Mouse (Mus musculus): ENCODE results near the gene Hoxc9. TPM values are rescaled to one million over a fixed set of nuclear protein-coding genes. Genes with fewer than 3 reads are reported as not detected.
A peak's percentile ranks its signal among the peaks of the same experiment; 100 is the strongest.

Gene Hoxc9
- polyA plus RNA-seq, 1 experiment from 2014 or later = not detected

DNA sequence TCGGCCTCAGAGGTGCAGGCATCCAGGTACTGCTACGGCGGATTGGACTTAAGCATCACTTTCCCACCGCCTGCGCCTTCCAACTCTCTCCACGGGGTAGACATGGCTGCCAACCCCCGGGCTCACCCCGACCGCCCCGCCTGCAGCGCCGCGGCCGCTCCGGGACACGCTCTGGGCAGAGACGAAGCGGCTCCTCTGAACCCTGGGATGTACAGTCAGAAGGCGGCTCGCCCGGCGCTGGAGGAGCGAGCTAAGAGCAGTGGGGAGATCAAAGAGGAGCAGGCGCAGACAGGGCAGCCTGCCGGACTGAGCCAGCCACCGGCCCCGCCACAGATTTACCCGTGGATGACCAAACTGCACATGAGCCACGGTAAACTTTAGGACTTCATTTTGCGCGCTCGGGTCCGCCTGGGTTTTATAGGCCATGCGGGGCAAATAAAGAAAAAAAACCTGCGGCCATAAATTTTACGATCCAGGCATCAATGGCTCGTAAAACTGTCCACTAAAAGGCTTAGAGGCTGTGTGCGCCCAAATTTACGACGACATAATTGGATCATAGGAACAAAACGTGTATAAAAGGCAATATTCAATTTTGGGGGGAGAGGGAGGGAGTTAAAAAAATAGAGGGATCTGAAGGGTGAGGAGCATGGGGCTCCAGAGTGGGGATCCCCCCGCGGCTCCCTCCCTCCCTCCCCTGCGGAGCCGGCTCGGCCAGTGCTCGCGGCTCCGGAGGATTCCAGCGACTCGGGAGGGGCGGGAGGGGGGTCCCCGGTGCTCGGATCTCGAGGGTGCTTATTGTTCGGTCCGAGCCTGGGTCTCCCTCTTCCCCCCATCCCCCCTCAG lies 38.1 kb downstream of the Hoxc9 start:
- H3K27ac ChIP-seq (ENCODE audit: low read length) = no peak overlapping the region
- no peaks in the 10 kb centered on the region for H3K9me3 ChIP-seq (ENCODE audit: low read length)
- H3K4me1 ChIP-seq (ENCODE audit: insufficient read depth, low read depth, low read length) = no peaks in the 10 kb centered on the region
- DNase-seq (ENCODE audit: low spot score) (no peak), ATAC-seq (peak; percentile 16; the same call in 1 of the 2 replicates)
- H3K27me3 ChIP-seq (replicated peaks; ENCODE audit: insufficient read depth, low read length) = peaks cover 93% of the 10 kb centered on the region
- 2% methylated on average over 57 of the region's 57 CpGs for WGBS
- H3K36me3 ChIP-seq (ENCODE audit: insufficient read depth, low read length) = no peaks in the 10 kb centered on the region
- H3K4me3 ChIP-seq (ENCODE audit: low read depth, low read length) = peak overlapping the region; percentile 19; the same call in 1 of the 2 replicates
- TF ChIP-seq EP300 (IDR thresholded peaks at IDR 0.05) = no peak
- no peak for TF ChIP-seq CTCF (IDR thresholded peaks at IDR 0.05)
- H3K4me2 ChIP-seq (replicated peaks; ENCODE audit: low read depth, low read length) = peak overlapping the region; percentile 38
- no peak overlapping the region for H3K9ac ChIP-seq (replicated peaks; ENCODE audit: low read depth)

DNA sequence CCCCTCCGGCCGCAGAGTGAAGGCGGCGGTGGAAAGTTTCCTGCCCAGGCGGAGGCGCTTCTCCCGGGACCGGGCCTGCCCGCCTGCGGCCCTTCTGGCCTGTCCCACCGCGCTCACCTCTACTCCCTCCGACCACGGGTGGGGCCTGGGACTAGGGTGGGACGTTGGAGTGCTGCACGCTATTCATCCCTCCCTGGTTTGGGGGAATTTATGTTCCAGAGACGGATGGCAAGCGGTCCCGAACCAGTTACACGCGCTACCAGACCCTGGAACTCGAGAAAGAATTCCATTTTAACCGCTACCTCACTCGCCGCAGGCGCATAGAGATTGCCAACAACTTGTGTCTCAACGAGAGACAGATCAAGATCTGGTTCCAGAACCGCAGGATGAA lies 38.8 kb downstream of the Hoxc9 start:
- no peaks in the 10 kb centered on the region for H3K36me3 ChIP-seq (ENCODE audit: insufficient read depth, low read length)

DNA sequence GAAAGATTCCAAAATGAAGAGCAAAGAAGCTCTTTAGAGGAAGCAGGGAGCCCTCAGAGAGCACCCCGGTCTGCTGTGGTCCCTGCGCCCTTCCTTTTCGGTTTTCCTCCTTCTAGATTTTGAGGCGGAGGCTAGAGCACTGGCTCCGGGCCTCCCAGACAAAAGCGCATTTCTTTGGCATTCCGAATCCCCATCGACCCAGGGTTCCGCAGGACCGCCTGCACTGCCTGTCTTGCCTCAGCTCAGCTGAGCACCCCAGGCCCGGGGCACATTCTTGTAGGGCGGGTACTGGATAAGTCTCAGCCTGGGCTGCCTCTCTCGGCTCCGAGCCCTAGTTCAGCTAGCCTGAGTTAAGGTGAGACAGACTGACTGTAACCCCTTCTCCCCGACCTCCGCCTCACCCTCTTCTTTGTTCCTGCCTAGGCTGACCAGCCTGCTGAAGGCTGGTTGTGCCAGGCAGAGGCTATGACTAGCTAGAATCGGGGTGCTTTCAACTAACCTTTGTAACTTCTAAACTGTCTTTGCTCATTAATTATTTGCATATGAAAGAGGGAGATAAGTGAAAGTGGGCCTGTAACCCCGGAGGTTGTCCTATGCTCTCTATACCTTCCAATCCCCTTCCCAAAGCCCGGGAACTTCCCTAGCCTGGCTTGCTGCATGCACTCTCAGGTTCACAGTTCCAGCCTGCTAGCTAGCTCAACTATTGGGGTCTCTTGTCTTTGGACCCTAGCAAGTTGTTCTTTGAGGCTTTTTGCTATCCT lies 39.3 kb downstream of the Hoxc9 start:
- no peaks in the 10 kb centered on the region for H3K9me3 ChIP-seq (ENCODE audit: low read length)
- no peaks in the 10 kb centered on the region for H3K36me3 ChIP-seq (ENCODE audit: insufficient read depth, low read length)
- DNase-seq (ENCODE audit: low spot score) (no peak), ATAC-seq (no peak)
- no peak overlapping the region for H3K27ac ChIP-seq (ENCODE audit: low read length)
- 14% methylated on average over 19 of the region's 19 CpGs for WGBS
- peaks cover 95% of the 10 kb centered on the region for H3K27me3 ChIP-seq (replicated peaks; ENCODE audit: insufficient read depth, low read length)
- no peak overlapping the region for H3K9ac ChIP-seq (replicated peaks; ENCODE audit: low read depth)
- no peak overlapping the region for H3K4me3 ChIP-seq (ENCODE audit: low read depth, low read length)
- TF ChIP-seq EP300 (IDR thresholded peaks at IDR 0.05) = no peak
- no peak for TF ChIP-seq CTCF (IDR thresholded peaks at IDR 0.05)
- H3K4me2 ChIP-seq (replicated peaks; ENCODE audit: low read depth, low read length) = no peak overlapping the region
- no peaks in the 10 kb centered on the region for H3K4me1 ChIP-seq (ENCODE audit: insufficient read depth, low read depth, low read length)

More for the DNA sequence above, 38.8 kb downstream of the Hoxc9 start:
- Histone ChIP-seq H3K27ac (ENCODE audit: low read length) (no peak overlapping the region), H3K4me1 (ENCODE audit: insufficient read depth, low read depth, low read length) (no peaks in the 10 kb centered on the region), H3K4me2 (replicated peaks; ENCODE audit: low read depth, low read length) (0 out of 2 replicates have a peak overlapping the region, but pooled peaks have one; percentile 1), H3K9ac (replicated peaks; ENCODE audit: low read depth) (no peak overlapping the region), H3K4me3 (ENCODE audit: low read depth, low read length) (no peak overlapping the region), H3K27me3 (replicated peaks; ENCODE audit: insufficient read depth, low read length) (peaks cover 95% of the 10 kb centered on the region), H3K9me3 (ENCODE audit: low read length) (no peaks in the 10 kb centered on the region)
- WGBS = 2% methylated on average over 23 of the region's 28 CpGs
- TF ChIP-seq CTCF (IDR thresholded peaks at IDR 0.05) (no peak), EP300 (IDR thresholded peaks at IDR 0.05) (no peak)
- ATAC-seq (no peak), DNase-seq (ENCODE audit: low spot score) (no peak)

DNA sequence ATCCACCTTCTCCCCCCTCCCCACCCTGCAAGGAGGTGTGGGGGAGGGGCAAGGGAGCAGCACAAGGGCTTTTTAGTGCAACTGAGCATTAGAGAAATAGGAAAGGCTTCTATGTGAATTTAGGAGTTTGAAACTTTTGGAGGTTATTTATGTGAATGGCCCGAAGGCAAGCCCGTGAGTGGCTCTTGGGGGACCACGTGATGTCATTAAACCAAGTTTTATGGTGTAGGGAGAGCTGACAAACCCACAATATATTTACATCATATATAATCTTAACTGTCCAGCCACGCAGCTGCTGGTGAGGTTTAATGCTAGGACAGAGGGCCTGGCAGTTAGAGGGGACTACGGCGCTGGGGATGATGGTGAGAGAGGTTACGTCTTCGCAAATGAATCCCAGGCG lies 42.4 kb downstream of the Hoxc9 start, which contains the start of gene Hoxc4:
Gene Hoxc4, plus strand, starts transcription at position 299 of the 400 bp plus-strand sequence.
- H3K36me3 ChIP-seq (ENCODE audit: insufficient read depth, low read length) = no peaks in the 10 kb centered on the region
- no peak within 1 kb of the TSS for H3K4me3 ChIP-seq (ENCODE audit: low read depth, low read length)
- ATAC-seq (no peak), DNase-seq (ENCODE audit: low spot score) (no peak)
- no peak within 1 kb of the TSS for H3K4me2 ChIP-seq (replicated peaks; ENCODE audit: low read depth, low read length)
- no peaks in the 10 kb centered on the region for H3K4me1 ChIP-seq (ENCODE audit: insufficient read depth, low read depth, low read length)
- TF ChIP-seq EP300 (IDR thresholded peaks at IDR 0.05) = no peak
- no peak for TF ChIP-seq CTCF (IDR thresholded peaks at IDR 0.05)
- H3K9ac ChIP-seq (replicated peaks; ENCODE audit: low read depth) = no peak within 1 kb of the TSS
- H3K27ac ChIP-seq (ENCODE audit: low read length) = no peak within 1 kb of the TSS
- no peaks in the 10 kb centered on the region for H3K9me3 ChIP-seq (ENCODE audit: low read length)
- WGBS = 31% methylated on average over 9 of the region's 9 CpGs
- H3K27me3 ChIP-seq (replicated peaks; ENCODE audit: insufficient read depth, low read length) = peaks cover 90% of the 10 kb centered on the region

DNA sequence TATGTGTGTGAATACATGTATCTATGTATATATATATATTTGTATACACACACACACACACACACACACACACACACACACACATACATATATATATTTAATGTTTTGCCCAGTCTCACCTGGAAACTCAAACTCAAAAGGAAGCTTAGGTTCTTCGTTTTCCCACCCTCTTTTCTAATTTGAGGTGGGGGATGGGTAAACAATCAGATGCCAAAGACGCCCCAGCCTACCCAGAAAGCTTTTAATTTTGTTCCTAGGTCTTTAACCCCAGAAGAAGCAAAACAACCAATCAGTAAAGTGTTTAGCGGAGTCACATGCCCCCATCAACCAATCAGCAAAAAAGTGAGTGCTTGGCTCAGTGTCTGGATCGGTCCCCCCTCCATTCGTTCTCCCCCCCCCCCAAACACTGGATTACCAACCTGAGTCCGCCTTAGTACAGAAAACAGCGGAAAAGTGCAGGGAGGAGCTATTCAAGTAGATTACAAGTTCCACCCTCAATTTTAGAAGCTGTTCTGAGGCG lies 44.7 kb downstream of the Hoxc9 start:
- H3K4me1 ChIP-seq (ENCODE audit: insufficient read depth, low read depth, low read length) = no peaks in the 10 kb centered on the region
- 4% methylated on average over 8 of the region's 8 CpGs for WGBS
- H3K4me3 ChIP-seq (ENCODE audit: low read depth, low read length) = no peak overlapping the region
- H3K9me3 ChIP-seq (ENCODE audit: low read length) = no peaks in the 10 kb centered on the region
- no peak overlapping the region for H3K4me2 ChIP-seq (replicated peaks; ENCODE audit: low read depth, low read length)
- TF ChIP-seq EP300 (IDR thresholded peaks at IDR 0.05) = no peak
- no peak for TF ChIP-seq CTCF (IDR thresholded peaks at IDR 0.05)
- no peak for DNase-seq (ENCODE audit: low spot score)
- no peak overlapping the region for H3K9ac ChIP-seq (replicated peaks; ENCODE audit: low read depth)
- peaks cover 86% of the 10 kb centered on the region for H3K27me3 ChIP-seq (replicated peaks; ENCODE audit: insufficient read depth, low read length)
- no peaks in the 10 kb centered on the region for H3K36me3 ChIP-seq (ENCODE audit: insufficient read depth, low read length)
- no peak for ATAC-seq
- H3K27ac ChIP-seq (ENCODE audit: low read length) = no peak overlapping the region

DNA sequence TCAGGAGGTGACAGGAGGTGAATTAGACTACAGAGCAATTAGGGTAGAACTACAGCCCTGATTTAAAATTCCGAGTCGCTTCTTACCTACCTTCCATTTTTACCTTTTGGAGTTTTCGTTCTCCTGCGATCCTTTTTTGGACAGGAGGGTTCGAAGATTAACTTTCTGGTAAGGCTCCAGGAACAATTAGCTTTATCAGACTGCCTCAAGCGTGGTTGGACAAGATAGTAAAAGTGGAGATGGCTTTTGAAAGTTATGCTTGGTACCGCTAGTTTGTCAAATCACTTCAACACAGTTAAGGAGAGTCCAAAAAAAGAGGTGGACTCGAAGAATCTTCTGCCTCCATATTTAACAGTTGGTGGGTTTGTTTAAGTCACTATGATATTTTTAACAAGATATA lies 45.3 kb downstream of the Hoxc9 start:
- Histone ChIP-seq H3K4me1 (ENCODE audit: insufficient read depth, low read depth, low read length) (no peaks in the 10 kb centered on the region), H3K9me3 (ENCODE audit: low read length) (no peaks in the 10 kb centered on the region), H3K27me3 (replicated peaks; ENCODE audit: insufficient read depth, low read length) (peaks cover 86% of the 10 kb centered on the region), H3K4me3 (ENCODE audit: low read depth, low read length) (no peak overlapping the region), H3K4me2 (replicated peaks; ENCODE audit: low read depth, low read length) (no peak overlapping the region), H3K36me3 (ENCODE audit: insufficient read depth, low read length) (no peaks in the 10 kb centered on the region), H3K27ac (ENCODE audit: low read length) (no peak overlapping the region), H3K9ac (replicated peaks; ENCODE audit: low read depth) (no peak overlapping the region)
- DNase-seq (ENCODE audit: low spot score) (no peak), ATAC-seq (no peak)
- no peak for TF ChIP-seq CTCF (IDR thresholded peaks at IDR 0.05)
- TF ChIP-seq EP300 (IDR thresholded peaks at IDR 0.05) = no peak
- 10% methylated on average over 8 of the region's 8 CpGs for WGBS

Measured in lung, postnatal 0 days (tissue).